Mouse (Mus musculus) heart, adult 2 months (tissue): ENCODE data around the gene Olfr463.

Source experiments
- CTCF ChIP-seq: fragments of 200-600 bp; IDR thresholded peaks from 2 replicates; pipeline ENCODE4 v1.8.1; 2022; ENCODE audit warnings: antibody characterized with exemption, mild to moderate bottlenecking, moderate library complexity
- EP300 ChIP-seq: fragments of 200-500 bp; IDR thresholded peaks from 2 replicates; pipeline ENCODE4 v1.6.1; 2011; ENCODE audit warnings: low read depth, low read length, control low read depth; ENCODE audit not compliant: insufficient read depth

GRCm38 (mm10) chr11:87854550-87854949, 42.6 kb downstream of the Olfr463 start:
- no peak for TF ChIP-seq CTCF
- no peak for TF ChIP-seq EP300
